Mouse (Mus musculus) urinary bladder, postnatal 14 days (tissue): ENCODE data around the gene Gcnt3.
A peak's percentile ranks its signal among the peaks of the same experiment; 100 is the strongest.

Experiments
- DNase-seq: peaks from one replicate; pipeline ENCODE4 v3.0.0; 2021; ENCODE audit warnings: low spot score

The Gcnt3 gene

DNA sequence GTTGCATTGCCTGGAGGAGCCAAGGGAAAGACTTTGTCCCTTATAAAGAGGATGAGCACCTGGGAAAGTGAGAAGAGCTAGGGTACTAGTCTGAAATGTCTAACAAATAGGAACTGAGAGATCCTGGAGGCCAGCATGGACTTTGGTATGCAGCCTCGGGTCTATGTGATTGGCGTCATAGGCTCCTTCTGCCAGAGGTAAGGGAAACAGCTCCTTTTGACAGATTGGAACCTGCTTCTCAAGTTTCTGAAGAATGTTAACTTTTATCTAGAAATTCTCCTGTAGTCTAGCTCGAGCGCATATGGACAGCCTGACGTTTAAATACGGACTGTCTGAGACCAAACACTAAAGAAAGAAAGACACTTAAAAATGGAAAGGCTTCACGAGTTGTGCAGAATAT is at the start of gene Gcnt3:
Gene Gcnt3, minus strand, starts transcription at position 101 of the 400 bp plus-strand sequence.
- no peak for DNase-seq

DNA sequence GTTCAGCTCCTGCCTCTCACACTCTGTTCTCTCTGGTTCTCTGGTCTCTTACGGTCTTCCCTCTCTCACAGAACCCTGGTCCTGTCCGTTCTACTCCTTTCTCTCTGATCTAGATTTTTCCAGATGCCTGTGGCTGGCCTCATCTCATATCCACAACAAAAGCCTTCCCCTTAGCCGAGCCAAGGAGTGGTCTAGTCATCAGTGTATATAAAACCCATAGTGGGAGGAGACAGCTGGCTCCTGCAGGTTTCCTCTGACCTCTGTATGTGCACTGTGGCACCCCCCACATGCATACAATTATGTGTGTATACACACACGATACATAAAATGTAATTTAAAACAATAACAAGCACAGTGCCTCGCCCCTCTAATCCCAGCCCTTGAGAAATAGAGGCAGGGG is 49.5 kb upstream of the Gcnt3 start:
- DNase-seq: no peak

DNA sequence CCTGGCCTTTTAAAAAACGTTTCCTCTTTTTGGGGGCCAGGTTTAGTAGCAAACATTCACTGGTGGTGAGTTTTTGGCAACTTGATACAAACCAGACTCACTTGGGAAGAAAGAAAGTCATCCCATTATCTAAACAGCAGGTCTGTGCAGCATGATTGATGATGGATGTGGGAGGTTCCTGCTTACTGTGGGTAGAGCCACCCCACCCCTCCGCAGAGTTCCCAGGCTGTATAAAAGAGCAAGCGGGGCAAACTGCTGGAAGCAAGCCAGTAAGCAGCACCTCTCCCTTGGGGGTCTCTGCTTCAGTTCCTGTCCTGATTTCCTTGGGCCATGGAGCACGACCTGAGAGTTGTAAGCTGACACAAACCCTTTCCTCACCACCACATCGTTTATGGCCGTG is 48.2 kb upstream of the Gcnt3 start:
- DNase-seq: no peak

DNA sequence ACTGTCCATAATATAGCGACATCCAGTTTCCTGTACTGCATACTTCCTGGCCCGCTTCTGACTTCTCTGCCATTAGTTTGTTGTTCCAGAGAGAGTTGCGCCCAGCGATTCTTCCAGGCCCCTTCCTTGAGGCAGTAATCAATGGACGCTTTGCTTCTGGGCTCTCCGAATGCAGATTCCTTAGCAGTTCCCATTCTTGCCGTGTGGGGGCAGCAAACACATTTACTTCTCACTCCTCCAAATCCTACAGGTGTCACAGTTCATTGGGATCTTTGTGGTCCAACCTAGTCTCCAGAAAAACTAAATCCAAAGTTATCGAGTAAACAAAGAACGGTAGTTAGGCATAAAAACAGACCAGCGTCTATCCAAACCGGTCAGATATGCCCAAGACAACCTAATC is 46.2 kb upstream of the Gcnt3 start:
- DNase-seq: peak; percentile 54

DNA sequence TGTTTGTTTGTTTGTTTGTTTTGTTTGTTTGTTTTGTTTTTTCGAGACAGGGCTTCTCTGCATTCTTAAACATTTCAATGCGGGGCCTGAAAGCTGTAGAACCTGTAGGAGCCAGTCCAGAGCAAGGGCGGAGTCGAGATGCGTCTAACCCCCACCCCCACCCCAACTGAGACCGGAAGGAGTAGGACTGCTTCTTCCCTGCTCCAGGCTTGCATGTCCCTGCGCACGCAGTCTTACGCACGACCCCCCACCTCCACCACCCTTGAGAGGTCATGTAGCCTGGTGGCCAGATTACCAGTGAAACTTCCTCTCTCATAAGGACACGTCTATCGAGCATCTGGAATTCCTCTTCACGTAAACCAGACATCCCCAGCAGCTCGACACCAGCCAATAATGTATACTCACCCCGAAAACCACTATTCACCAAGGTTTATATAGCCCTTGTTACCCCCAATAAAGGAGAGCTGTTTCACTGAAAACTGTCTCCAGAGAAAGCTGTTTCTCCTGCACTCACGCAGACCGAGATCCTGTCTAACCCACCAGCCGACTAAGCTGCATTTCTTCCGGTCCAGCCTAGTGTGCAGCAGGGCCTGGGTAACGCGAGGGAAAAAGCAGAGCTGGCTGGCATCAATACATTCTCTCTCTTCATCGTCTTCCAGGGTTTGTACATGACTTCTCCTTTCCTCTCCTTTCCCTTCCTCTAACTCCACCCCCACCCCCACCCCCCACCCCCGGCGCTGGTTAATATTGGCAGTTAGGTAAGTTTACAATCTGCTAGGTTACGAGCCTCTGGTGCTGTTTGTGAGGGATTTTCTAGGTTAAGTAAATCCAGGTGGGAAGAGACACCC is 44.7 kb upstream of the Gcnt3 start:
- no peak for DNase-seq

DNA sequence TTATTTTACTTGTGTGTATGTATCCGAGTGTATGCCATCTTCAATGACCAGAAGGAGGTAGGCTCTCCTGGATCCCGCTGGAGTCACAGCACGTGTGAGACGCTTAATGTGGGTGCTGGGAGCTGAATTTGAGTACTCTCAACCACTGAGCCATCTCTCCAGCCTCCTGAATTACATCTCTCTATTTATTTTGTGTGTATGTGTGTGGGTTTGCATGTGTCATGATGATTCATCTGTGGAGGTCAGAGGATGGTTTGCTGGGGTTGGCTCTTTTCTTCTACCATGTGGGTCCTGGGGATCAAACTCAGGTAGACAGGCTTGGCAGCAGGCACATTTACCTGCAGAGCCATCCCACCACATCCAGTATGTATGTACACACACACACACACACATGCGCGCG is 43.9 kb upstream of the Gcnt3 start:
- DNase-seq: no peak

DNA sequence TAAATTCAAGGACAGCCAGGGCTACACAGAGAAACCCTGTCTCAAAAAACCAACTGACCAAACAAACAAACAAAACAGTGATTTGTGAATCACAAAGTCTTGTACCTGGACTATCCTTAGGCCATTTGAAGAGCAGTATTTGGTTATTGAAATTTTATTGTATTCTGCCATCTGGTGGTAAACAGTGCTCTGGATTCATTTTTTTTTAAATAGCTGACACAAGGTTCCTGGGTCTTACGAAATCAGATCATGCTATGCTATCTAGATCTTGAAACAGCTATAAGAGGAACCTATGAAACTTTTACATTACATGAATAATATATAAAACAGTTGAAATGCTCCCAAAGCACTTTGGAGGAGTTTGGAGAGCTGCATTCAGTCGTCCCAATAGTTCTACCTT is 43.1 kb upstream of the Gcnt3 start:
- no peak for DNase-seq

DNA sequence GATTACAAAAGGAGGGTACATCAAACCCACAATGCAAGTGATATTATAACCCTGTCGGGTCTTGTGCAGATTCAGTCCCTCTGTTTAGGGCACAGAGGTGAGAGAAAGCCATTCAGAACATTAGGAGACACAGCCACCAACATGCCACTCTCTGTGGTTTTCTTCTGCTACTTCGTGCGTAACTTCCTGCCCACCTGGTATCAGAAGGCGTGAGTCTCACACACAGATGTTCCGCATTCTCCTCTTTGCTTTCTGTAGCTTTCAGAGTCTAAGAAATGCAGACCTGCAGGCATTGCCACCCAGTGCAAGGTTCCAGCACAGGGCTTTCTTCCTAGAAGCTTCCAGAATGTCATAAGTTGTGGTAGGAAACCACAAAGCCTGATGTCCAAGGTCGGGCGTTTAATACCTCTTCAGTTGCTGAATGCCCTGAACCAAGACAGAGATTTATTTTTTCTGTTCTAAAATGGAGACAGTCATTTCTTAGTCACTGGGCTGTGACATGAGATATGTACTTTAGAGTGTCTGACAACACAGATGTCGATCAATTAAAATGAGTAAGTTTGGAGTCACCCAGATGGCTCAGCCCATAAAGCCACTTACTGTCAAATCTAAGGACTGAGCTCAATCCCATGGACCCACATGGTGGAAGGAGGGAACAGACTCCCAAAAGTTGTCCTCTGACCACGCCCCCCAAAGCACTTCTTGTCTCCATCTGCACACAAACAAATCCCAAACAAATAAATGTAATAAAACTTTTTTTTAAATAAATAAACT is 42.3 kb upstream of the Gcnt3 start:
- no peak for DNase-seq

DNA sequence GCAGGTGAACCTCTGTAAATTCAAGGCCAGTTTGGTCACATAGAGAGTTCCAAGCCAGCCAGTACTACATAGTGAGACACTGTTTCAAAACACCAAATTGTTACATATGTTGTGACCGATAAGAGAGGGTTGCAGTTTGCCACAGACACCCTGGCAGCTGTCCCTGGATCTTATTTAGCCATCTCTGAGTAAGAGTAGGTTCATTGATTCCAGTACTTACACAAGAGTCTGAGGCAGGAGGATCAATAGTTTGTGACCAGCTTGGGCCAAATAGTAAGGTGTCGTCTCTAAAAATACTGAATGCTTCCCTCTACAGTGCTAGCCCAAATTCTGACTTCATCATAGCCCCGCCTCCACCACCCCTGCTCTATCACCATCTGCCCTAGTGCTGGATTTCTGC is 40.1 kb upstream of the Gcnt3 start:
- no peak for DNase-seq

DNA sequence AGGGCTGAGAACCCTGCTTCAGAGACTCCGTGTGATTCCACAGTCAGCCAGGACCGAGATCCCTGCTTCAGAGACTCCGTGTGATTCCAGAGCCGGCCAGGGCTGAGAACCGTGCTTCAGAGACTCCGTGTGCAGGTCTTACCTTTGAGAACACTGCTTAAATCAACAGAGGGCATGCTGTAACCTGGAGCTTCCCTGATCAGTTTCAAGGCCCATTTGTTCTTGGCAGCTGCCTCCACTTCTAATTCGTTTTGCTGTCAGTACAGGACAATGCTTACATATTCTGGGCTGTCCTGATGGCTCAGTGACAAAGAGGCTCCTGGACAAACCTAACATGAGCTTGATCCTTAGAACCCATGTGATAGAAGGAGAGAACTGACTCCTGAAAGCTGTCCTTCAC is 39.3 kb upstream of the Gcnt3 start:
- DNase-seq: peak; percentile 23

DNA sequence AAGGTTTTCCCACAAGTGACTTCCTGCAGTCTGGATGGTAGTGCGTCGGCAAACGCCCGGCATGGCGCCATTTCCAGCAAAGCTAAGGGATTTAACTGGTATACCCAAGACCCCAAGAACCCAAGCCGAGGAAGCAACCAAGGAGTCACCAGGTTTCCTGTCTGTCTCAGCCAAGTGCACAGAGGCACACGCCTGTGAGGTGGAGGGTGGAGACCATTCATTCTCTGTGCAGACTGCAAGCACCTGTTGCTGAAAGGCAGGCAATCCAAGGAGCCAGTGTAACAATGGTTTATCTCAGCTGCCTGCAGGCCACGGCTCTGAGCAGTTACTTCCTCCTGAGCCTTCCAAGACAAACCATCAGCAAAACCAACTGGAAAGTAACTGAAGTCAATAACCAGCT is 34.5 kb upstream of the Gcnt3 start:
- DNase-seq: no peak

DNA sequence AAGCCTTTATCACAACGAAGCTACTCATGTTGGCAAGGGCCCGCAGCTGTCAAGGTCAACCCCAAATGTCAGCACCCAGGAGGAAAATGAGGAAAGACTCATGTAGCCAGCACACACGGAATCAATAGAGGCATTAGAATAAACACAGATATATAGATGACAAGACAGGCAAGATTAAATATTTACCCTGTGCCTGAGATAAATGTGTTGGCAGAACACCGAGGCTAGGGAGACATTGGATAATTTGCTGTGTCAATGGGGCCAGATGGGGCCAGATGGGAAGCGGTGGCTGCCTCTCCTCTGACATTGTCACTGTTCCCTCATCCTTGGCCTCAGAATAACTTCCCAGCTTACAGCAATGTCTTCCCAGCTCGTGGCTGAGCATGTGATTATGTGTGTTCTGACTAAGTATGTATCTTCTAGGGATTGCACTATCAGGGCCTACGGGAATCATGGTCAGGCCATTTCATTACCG is 32.1 kb upstream of the Gcnt3 start:
- no peak for DNase-seq

DNA sequence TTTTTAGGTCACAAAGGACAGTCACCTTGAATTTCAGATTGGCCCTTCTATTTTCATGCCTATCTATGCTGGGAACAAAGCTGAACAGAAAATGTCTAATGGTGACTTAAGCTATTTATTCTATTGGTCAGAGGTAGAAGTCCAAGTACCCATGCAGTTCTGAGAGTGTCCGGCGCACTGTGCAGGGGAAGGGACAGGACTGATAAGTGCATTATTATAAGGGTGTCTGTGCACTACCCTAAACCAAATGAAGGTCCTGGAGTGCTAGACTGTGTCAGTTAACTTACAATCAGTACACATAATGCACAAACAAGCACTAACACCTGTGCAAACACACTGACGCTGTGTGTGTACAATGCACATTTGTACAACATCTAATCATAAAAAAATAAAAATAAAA is 29.6 kb upstream of the Gcnt3 start:
- no peak for DNase-seq

DNA sequence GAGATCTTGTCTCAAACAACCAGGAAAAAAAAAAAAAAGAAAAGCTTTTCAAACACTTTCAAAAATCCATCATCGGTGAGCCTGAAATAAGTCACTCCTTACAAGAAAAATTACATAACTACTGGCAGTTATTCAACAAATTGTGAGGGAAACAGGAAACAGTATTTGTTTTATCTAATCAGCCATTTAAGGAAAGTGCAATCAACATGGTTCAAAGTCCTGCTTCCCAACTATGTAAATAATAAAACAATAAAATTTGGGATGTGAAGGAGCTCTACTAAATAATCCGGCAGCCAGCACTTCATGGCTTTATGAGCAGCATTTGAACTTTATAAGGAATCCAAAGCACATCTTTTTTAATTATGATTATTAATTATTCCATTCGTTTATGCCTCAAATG is 24.1 kb upstream of the Gcnt3 start:
- DNase-seq: no peak

DNA sequence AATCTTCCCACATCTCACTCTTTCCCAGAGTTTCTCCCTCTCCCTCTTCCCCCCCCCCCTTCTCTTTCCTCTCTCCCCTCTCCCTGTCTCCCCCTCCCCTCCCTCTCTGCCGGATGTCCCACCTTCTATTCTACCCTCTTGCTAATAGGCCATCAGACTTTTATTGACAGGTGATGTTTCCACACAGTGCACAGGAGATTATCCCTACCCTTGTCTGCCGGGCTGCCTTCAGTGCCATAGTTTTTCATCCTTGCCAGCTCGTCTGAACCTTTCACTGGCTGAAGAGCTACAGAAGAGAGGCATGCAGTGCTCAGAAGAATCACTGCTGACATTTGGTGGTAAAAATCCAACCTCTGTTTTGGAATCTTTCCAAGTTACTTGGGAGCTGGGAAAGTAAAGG is 15.5 kb upstream of the Gcnt3 start:
- no peak for DNase-seq

DNA sequence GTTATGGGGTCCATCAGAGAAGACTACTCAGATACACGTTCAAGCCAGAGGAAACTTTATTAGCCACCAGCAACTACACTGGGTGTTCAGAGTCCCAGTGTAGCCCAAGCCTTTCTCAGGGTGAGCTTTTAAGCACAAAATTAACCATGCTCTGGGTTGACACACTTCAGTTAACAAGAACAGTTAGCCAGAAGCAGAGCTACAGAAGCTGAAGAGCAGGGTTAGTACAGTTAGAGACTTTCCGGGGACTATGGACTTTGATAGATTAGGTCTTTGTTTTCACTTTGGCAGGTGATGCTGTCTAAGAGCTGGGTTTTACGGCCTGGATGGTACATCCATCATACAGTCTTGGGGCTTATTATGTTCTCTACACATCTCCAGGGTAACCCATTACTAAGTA is 14.8 kb upstream of the Gcnt3 start:
- DNase-seq: no peak

DNA sequence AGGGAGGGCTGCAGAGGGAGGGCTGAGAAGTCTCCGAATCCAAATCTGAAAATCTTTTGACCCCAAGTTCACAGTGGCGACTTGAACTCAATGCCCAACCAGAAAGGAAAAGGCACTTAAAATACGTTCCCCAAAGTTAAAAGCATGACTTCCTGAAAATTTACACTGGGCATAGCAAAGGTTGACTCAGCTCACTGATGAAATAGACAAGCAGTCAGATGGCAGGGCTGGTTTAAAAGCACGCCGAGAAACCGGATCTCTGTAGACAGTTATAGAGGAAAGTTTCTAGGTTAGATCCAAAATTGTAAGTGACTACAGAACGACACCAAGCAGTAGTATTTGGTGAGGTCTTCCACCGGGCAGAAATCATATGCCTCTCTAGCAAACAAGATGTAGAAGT is 12.0 kb upstream of the Gcnt3 start:
- DNase-seq: no peak

DNA sequence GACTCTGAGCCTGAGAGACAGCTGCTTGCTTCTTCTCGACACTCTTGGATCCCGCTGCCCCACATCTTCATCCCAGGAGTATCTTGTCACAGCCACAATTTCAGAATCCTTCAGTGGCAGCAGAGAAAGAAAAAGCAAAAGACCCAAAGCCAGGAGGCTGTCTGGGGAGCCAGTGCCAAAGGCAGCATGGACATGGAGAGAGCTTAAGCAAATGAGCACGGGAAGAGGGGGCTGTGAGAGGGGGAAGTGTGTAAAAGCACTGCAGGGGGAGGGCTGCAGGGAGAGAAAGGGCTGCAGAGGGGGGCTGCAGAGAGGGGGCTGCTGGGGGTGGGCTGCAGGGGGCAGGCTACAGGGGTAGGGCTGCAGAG is 11.5 kb upstream of the Gcnt3 start:
- no peak for DNase-seq

DNA sequence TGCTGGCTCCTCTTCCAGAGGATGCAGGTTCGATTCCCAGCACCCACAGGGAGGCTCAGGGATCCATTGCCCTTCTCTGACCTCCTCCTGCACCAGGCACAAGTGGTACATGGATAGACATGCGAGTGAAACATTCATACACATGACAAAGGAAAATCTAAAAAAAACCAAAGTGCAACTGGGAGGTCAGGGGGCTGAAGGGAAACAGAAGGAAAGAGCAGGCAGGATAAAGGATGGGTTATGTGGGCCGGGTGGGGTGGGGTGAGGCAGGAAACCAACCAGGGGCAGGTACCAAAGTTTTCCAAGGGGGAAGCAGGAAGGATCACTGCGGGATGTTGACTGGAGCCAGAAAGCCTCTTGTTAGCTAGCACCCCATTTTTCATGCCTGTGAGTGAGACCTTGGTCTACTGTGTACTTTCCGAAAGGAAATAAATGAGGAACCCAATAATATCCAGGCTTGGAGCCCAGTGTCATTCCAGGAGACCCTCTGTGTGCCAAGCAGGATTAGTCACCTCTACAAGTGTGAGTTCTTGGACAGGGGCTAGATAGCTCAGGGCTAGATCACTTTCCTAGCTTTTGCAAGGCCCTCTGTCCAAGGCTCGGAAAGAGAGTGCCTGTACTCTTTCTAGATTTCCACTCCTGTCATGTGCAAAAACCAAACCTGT is 11.0 kb upstream of the Gcnt3 start:
- peak; percentile 28 for DNase-seq

DNA sequence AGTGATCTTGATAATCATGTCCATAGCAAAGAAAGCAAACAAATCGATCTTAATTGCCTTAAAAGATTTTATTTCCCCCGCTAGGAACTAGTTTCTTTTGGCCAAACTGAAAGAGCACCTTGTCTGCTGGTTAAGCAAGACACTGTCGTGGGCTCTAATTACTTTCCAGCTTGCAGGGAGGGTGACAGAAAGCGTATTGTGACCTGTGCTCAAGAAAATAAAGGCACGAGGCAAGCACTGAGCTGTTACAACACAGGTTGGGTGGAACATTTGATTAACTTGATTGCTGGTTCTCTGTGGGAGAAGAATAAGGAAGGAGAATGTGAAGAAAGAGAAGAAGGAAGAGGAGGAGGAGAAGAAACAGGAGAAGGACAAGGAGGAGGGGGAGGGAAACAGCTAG is 10.4 kb upstream of the Gcnt3 start:
- DNase-seq: no peak

DNA sequence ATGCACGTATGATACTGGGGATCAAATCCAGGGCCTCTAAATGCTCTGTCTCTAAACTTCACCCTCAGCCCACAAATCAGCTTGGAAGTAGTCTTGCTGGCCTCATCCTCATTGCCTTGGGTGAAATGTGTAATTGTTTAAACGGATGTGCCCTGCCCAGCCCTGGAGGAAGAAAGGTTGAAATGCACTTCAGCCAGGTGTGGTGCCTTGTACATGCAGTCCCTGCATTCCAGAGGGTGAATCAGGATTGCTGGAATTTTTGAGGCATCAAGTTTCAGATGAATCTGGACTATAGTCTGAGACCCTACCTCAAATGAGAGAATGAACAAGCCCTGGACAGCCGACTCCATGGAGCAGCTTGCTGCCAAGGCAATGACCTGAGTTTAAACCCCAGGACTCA is 10.0 kb upstream of the Gcnt3 start:
- peak; percentile 38 for DNase-seq

DNA sequence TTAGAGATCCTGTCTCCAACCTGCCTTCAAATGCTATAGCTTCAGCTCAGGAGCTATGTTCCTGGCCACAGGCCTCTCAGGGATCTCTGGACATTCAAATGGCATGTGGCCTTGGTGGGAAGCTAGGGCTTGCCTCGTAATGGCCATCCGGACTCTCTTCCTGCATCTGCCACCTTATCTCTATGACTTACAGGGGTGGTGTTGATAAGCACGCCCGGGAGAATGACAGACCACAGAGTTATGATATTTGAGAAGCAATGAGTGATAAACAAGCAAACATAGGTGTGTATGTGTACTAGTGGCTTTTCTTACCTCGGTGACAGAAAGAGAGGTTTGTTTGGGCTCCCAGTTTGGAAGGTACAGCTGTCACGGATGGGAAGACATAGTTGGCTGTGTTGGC is 8.4 kb upstream of the Gcnt3 start:
- no peak for DNase-seq

DNA sequence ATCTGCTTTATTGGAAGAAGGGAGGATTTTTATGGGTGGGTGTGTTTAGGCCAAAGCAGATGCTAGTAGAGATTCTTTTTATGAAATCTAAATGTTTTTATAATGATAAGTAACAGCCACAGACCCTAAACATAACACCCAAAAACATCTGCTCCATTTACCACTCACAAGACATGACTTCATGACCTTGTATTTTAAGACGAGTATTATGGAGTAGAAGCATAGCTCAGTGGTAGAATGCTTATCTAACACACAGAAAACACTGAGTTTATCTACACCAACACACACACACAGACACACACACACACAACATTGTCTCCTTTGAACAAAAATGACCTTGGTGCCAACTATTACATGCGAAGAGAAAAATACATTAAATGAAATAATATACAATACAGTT is 7.0 kb upstream of the Gcnt3 start:
- no peak for DNase-seq
